Mouse (Mus musculus) thymus, adult 2 months (tissue): Measurements from ENCODE around the gene Atxn3.

Experiments used
- CTCF ChIP-seq: fragments of 200-500 bp; IDR thresholded peaks from 2 replicates; pipeline ENCODE4 v1.5.1; 2012; ENCODE audit warnings: mild to moderate bottlenecking, control low read depth, low read length, moderate library complexity, borderline replicate concordance; ENCODE audit not compliant: control insufficient read depth, poor library complexity, insufficient read depth; ENCODE audit errors: extremely low read depth
- POLR2A ChIP-seq: fragments of 200-500 bp; IDR thresholded peaks from 2 replicates; pipeline ENCODE4 v1.6.1; 2012; ENCODE audit warnings: mild to moderate bottlenecking, low read length, control low read depth, moderate library complexity; ENCODE audit not compliant: control insufficient read depth, poor library complexity, insufficient read depth; ENCODE audit errors: extremely low read depth

DNA sequence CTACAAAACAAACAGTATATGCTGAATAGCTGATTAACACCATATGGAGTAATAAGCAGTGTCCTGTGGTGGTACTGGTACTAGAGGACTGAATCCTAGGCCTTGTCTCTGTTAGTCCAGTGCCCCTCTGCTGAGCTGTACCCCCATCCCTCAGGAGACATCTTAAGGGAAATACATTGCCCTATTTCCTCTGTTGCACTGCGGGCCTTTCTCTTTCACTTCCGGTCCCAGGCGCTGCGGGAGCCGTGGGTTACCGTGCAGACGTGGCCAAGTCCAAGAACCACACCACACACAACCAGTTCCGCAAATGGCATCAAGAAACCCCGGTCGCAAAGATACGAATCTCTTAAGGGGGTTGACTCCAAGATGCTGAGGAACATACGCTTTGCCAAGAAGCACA lies 52.2 kb downstream of the Atxn3 start:
- TF ChIP-seq POLR2A = no peak
- 0 out of 2 replicates have a peak, but pooled peaks have one; percentile 22 for TF ChIP-seq CTCF
